Mouse (Mus musculus): ENCODE data around the gene Zkscan5. TPM values are rescaled to one million over a fixed set of nuclear protein-coding genes. Genes with fewer than 3 reads are reported as not detected.
A peak's percentile ranks its signal among the peaks of the same experiment; 100 is the strongest.
"Not testable (repeated sequence)": the region's sequence is repeated elsewhere in the genome, so short reads cannot be mapped to it uniquely, and the experiment has no call there.

Gene Zkscan5
- total and polyA plus RNA-seq, 2 experiments from 2014 or later = 8.6 to 17.0 TPM

DNA sequence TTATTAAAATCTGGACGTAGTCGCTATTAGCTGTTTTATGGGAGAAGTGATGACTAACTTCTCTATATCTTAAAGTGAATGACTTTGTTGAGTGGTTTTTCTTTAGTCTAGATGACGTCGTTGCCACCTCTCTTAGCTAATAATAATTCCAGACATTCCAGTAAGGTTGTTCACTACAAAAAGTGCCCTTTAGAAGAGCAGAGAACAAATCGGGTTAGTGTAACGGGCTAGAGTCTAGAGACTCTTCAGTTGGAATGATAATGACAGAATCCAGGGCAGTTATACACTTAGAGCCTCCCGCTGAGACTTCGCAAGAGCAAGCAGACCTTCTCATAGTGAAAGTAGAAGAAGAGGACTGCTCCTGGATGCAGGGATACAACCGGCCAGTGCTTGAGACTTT is 679 bp downstream of the Zkscan5 start:
- no peaks in the 10 kb centered on the region for H3K9me3 ChIP-seq (replicated peaks; ENCODE audit: control insufficient read depth, low read length)
- DNase-seq (ENCODE audit: low spot score) = peak; percentile 85
- H3K4me3 ChIP-seq (ENCODE audit: low read depth, low read length) = peak overlapping the region; percentile 57

DNA sequence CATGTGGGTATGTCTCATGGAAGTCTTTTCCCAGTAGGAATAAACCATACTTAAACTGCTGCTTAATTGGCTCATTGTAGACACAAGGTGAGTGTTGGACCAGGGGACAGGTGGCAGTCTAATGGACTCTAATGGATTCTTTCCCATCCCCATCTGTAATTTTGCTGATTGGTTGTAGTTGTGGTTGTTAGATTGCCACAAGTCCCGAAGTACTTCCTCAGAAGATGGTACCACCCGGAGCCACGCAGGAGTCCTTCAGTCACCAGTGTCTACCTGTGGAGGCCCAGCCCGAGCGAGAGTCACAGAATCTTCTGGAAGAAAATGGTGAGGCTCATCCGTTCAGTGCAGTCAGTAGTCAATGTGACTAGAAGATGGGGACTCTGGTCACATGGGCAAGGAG is 3.0 kb downstream of the Zkscan5 start:
- no peak for ATAC-seq (ENCODE audit: insufficient read depth, low read depth)
- Histone ChIP-seq H3K9me3 (replicated peaks; ENCODE audit: control insufficient read depth, low read length) (no peaks in the 10 kb centered on the region), H3K4me1 (ENCODE audit: control insufficient read depth, insufficient read depth) (0 out of 2 replicates have a peak, but pooled peaks cover 3% of the 10 kb centered on the region), H3K36me3 (replicated peaks; ENCODE audit: control insufficient read depth, insufficient read depth, low read length) (peaks cover 30% of the 10 kb centered on the region), H3K27me3 (ENCODE audit: control insufficient read depth, insufficient read depth, low read length) (no peaks in the 10 kb centered on the region), H3K27ac (ENCODE audit: low read depth) (no peak overlapping the region), H3K4me2 (ENCODE audit: low read depth, low read length) (no peak overlapping the region), H3K9ac (replicated peaks; ENCODE audit: low read depth, low read length) (no peak overlapping the region), H3K4me3 (ENCODE audit: low read depth, low read length) (no peak overlapping the region)
- 92% methylated on average over 6 of the region's 6 CpGs for WGBS
- no peak for DNase-seq (ENCODE audit: low spot score)
- TF ChIP-seq EP300 (IDR thresholded peaks at IDR 0.05; ENCODE audit: low read depth) (no peak), CTCF (IDR thresholded peaks at IDR 0.05; ENCODE audit: low read depth) (no peak)

More for the DNA sequence above, 679 bp downstream of the Zkscan5 start:
- no peak; the same call in 1 of the 2 replicates for TF ChIP-seq EP300 (IDR thresholded peaks at IDR 0.05; ENCODE audit: low read depth)
- no peak for TF ChIP-seq CTCF (IDR thresholded peaks at IDR 0.05; ENCODE audit: low read depth)
- Histone ChIP-seq H3K27me3 (ENCODE audit: control insufficient read depth, insufficient read depth, low read length) (no peaks in the 10 kb centered on the region), H3K27ac (ENCODE audit: low read depth) (peak overlapping the region; percentile 93), H3K9ac (replicated peaks; ENCODE audit: low read depth, low read length) (peak overlapping the region; percentile 61), H3K36me3 (replicated peaks; ENCODE audit: control insufficient read depth, insufficient read depth, low read length) (peaks cover 6% of the 10 kb centered on the region), H3K4me1 (ENCODE audit: control insufficient read depth, insufficient read depth) (peaks cover 10% of the 10 kb centered on the region; the same call in 1 of the 2 replicates), H3K4me2 (ENCODE audit: low read depth, low read length) (peak overlapping the region; percentile 81)
- 4% methylated on average over 9 of the region's 9 CpGs for WGBS
- no peak for ATAC-seq (ENCODE audit: insufficient read depth, low read depth)

DNA sequence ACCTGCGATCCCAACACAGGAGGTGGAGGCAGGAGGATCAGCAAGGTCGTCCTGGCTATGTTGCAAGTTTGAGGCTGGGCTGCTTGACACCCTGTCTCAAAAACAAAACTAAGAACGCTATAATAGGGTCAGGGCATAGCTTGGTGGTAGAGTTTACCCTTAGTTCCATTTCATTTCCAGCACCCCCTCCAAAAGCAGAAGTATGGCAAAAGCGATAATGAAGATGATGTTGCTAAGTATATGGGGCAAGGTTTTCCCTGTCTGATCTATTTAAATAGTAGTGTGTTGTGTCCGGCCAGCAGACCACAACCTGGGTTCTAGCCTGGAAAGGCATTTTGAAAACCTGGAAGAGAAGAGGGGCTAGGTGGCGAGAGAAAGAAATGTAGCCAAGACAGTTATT is 3.6 kb downstream of the Zkscan5 start:
- no peak overlapping the region for H3K4me2 ChIP-seq (ENCODE audit: low read depth, low read length)
- no peak for TF ChIP-seq EP300 (IDR thresholded peaks at IDR 0.05; ENCODE audit: low read depth)
- TF ChIP-seq CTCF (IDR thresholded peaks at IDR 0.05; ENCODE audit: low read depth) = no peak
- H3K9ac ChIP-seq (replicated peaks; ENCODE audit: low read depth, low read length) = no peak overlapping the region
- H3K4me1 ChIP-seq (ENCODE audit: control insufficient read depth, insufficient read depth) = 0 out of 2 replicates have a peak, but pooled peaks cover 3% of the 10 kb centered on the region
- H3K36me3 ChIP-seq (replicated peaks; ENCODE audit: control insufficient read depth, insufficient read depth, low read length) = peaks cover 35% of the 10 kb centered on the region
- no peaks in the 10 kb centered on the region for H3K27me3 ChIP-seq (ENCODE audit: control insufficient read depth, insufficient read depth, low read length)
- WGBS = 86% methylated on average over 5 of the region's 6 CpGs
- ATAC-seq (ENCODE audit: insufficient read depth, low read depth) (no peak), DNase-seq (ENCODE audit: low spot score) (no peak)
- H3K9me3 ChIP-seq (replicated peaks; ENCODE audit: control insufficient read depth, low read length) = no peaks in the 10 kb centered on the region
- H3K27ac ChIP-seq (ENCODE audit: low read depth) = no peak overlapping the region
- no peak overlapping the region for H3K4me3 ChIP-seq (ENCODE audit: low read depth, low read length)

DNA sequence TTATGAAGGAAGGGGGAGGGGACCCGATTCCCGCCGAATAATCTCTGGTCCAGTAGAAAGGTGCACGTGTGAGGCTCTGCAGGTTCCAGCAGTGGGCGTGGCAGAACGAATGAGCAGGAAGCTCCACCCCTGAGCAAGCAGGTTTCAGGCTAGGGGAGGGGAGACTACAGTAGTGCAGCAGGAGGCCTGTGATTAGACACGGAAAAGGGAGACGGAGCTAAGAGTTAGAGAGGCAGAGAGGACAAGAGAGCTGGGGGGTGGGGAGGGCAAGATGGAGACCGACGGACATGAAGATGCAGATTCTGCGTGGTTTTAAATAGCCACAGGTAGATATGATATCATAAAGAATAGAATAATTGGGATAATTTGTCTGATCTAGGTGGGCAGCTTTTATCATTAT is 4.0 kb downstream of the Zkscan5 start:
- not testable (repeated sequence) for H3K4me1 ChIP-seq (ENCODE audit: control insufficient read depth, insufficient read depth); H3K9me3 ChIP-seq (replicated peaks; ENCODE audit: control insufficient read depth, low read length); H3K4me2 ChIP-seq (ENCODE audit: low read depth, low read length); H3K27me3 ChIP-seq (ENCODE audit: control insufficient read depth, insufficient read depth, low read length); H3K4me3 ChIP-seq (ENCODE audit: low read depth, low read length); H3K27ac ChIP-seq (ENCODE audit: low read depth); H3K9ac ChIP-seq (replicated peaks; ENCODE audit: low read depth, low read length); DNase-seq (ENCODE audit: low spot score); ATAC-seq (ENCODE audit: insufficient read depth, low read depth)
- WGBS = 61% methylated on average over 11 of the region's 11 CpGs
- H3K36me3 ChIP-seq (replicated peaks; ENCODE audit: control insufficient read depth, insufficient read depth, low read length) = peaks cover 39% of the 10 kb centered on the region

DNA sequence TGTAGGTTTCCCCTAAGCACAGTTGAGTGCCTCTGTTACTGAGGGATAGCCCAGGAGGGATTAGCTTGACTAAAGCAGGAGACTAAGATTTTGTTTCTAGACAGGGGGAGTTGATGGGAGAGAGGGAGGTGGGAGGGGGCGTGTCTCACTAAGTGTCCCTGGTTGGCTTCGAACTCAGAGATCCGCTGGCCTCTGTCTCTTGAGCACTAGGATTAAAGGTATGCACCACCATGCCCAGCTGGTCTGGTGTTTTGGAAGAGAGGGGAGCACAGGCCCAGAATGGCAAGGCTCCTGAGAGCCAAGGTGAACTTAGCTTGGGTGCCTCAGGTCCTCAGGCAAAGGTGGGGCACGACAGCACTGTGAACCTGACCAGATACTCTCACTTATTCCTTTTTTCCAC is 7.0 kb downstream of the Zkscan5 start:
- WGBS = 94% methylated on average over 4 of the region's 4 CpGs
- H3K27ac ChIP-seq (ENCODE audit: low read depth) = no peak overlapping the region
- no peak for ATAC-seq (ENCODE audit: insufficient read depth, low read depth)
- H3K4me2 ChIP-seq (ENCODE audit: low read depth, low read length) = no peak overlapping the region
- 0 out of 2 replicates have a peak, but pooled peaks cover 2% of the 10 kb centered on the region for H3K4me1 ChIP-seq (ENCODE audit: control insufficient read depth, insufficient read depth)
- H3K27me3 ChIP-seq (ENCODE audit: control insufficient read depth, insufficient read depth, low read length) = no peaks in the 10 kb centered on the region
- H3K9me3 ChIP-seq (replicated peaks; ENCODE audit: control insufficient read depth, low read length) = no peaks in the 10 kb centered on the region
- no peak for DNase-seq (ENCODE audit: low spot score)
- H3K4me3 ChIP-seq (ENCODE audit: low read depth, low read length) = no peak overlapping the region
- no peak overlapping the region for H3K9ac ChIP-seq (replicated peaks; ENCODE audit: low read depth, low read length)
- peaks cover 63% of the 10 kb centered on the region for H3K36me3 ChIP-seq (replicated peaks; ENCODE audit: control insufficient read depth, insufficient read depth, low read length)
- TF ChIP-seq CTCF (IDR thresholded peaks at IDR 0.05; ENCODE audit: low read depth) (no peak), EP300 (IDR thresholded peaks at IDR 0.05; ENCODE audit: low read depth) (no peak)

DNA sequence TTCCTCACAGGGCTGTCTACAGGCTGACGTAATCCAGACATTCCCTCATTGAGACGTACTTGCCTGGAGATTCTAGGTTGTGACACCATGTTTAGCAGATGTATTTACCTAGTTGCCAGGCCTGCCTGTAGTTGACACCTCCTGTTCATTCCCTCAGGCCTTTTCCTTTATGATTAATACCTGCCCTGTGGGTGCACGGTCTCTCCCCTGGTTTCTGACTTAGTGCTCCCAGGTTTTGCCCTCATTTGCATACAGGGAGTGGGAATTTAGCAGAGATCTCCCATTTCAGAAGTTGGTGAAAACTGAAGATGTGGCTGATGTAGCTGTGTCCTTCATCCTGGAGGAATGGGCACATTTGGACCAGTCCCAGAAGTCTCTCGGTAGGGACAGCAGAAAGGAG is 7.9 kb downstream of the Zkscan5 start:
- Histone ChIP-seq H3K4me1 (ENCODE audit: control insufficient read depth, insufficient read depth) (no peaks in the 10 kb centered on the region), H3K27me3 (ENCODE audit: control insufficient read depth, insufficient read depth, low read length) (no peaks in the 10 kb centered on the region), H3K36me3 (replicated peaks; ENCODE audit: control insufficient read depth, insufficient read depth, low read length) (peaks cover 63% of the 10 kb centered on the region), H3K9ac (replicated peaks; ENCODE audit: low read depth, low read length) (no peak overlapping the region), H3K4me3 (ENCODE audit: low read depth, low read length) (no peak overlapping the region), H3K27ac (ENCODE audit: low read depth) (no peak overlapping the region), H3K4me2 (ENCODE audit: low read depth, low read length) (no peak overlapping the region), H3K9me3 (replicated peaks; ENCODE audit: control insufficient read depth, low read length) (no peaks in the 10 kb centered on the region)
- TF ChIP-seq CTCF (IDR thresholded peaks at IDR 0.05; ENCODE audit: low read depth) = no peak
- DNase-seq (ENCODE audit: low spot score) (no peak), ATAC-seq (ENCODE audit: insufficient read depth, low read depth) (no peak)
- 86% methylated on average over 4 of the region's 4 CpGs for WGBS
